Mouse (Mus musculus): ENCODE measurements around the gene Ecm2.

The Ecm2 gene

DNA sequence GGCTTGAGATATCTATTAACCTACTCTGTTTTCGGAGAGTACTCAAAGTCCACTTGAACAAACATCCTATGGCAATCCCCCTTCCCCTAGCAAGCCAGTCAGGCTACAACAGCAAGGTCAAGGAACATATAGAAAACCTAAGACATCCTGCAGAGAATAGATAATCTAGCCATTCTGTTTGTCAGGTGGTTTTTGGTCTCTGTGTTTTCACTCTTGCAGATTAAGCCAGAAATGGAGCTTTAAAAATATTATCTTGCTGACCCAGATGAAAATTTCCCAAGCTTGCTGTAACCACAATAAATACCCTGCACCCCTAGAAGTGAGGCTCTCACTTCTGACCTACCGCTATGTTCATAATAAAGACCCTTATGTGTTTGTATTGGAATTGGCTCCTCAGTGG is 66.8 kb downstream of the Ecm2 start:
- in situ Hi-C loops (cut with MboI; ENCODE audit: low pct_unique_long_range_greater_than_20kb in 1 of 2, low sequenced_read_pairs in 2 of 2, unreplicated experiment in 1 of 2): no loop called here

DNA sequence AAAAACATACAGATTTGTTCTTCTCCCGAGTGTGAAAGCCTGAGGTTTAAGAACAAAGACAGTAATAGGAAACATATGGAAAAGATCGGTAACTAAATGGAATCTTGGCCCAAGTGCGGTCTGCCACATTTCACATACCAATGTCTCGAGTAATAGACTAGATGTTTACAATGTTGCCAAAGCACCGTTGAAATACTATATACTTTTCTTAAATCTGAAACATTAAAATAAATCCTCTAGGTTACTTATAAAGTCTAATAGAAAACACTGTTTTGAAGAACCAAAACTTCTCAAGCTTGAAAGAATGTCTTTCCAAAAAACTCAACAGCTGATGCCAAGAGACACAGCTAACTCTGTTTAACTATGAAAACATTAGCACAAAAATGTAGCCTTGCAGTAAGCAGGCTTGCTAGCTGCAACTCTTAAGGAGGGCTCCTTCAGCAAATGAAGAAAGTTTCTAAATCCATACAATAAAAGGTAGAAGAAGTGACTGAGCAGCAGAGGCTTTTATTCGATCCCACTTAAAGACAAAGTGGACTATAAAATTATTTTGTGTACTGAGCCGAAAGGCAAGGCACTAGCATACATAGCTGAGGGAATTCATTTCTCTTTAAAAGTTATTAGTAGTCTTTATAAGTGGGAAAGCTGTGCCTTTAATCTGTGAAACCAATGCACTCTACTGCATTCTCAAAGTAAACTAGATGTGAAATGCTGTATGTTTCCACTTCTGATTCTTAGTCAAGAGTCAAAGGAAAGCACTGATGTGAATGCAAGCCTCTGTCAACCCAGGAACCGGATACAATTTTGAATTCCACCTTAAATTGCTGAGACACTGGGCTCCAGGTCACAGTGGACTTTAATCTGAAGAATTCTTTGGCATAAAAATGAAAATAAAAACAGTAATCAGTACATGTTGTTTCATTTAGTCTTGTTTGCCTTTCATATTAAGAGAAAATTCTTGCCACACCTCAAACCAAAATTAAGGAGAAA is 77.2 kb downstream of the Ecm2 start, which contains the start of gene Omd:
TSS of gene Omd (plus strand) at position 922 of the 990 bp plus-strand sequence.
- in situ Hi-C loops (cut with MboI; ENCODE audit: low pct_unique_long_range_greater_than_20kb in 1 of 2, low sequenced_read_pairs in 2 of 2, unreplicated experiment in 1 of 2): no loop called here

All from mouse embryonic stem cell (cell line).